Mouse (Mus musculus): ENCODE data around the gene Sec61b.

Gene Sec61b

GRCm38 (mm10) chr4:47473968-47474729 is at the start of gene Sec61b, which contains the start of gene Alg2:
Gene Sec61b (plus strand): TSS chr4:47474658.
Gene Alg2 (minus strand): TSS chr4:47474333.
- DNase-seq (ENCODE audit: low spot score): peak; percentile 95

- DNase-seq (ENCODE audit: low spot score): no peak
These were observed 49.1 kb upstream of the Sec61b start for GRCm38 (mm10) chr4:47425247-47425830.

GRCm38 (mm10) chr4:47427606-47428005 is 46.9 kb upstream of the Sec61b start:
- no peak for DNase-seq (ENCODE audit: low spot score)

GRCm38 (mm10) chr4:47430557-47430956 is 43.9 kb upstream of the Sec61b start:
- DNase-seq (ENCODE audit: low spot score): no peak

- no peak for DNase-seq (ENCODE audit: low spot score)
These were observed 43.4 kb upstream of the Sec61b start for GRCm38 (mm10) chr4:47431081-47431480.

- DNase-seq (ENCODE audit: low spot score): no peak
These were observed 41.7 kb upstream of the Sec61b start for GRCm38 (mm10) chr4:47432766-47433165.

GRCm38 (mm10) chr4:47435131-47435530 is 39.3 kb upstream of the Sec61b start:
- DNase-seq (ENCODE audit: low spot score): no peak

GRCm38 (mm10) chr4:47435566-47436360 is 38.7 kb upstream of the Sec61b start:
- no peak for DNase-seq (ENCODE audit: low spot score)

GRCm38 (mm10) chr4:47437365-47438340 is 36.8 kb upstream of the Sec61b start:
- peak; percentile 82 for DNase-seq (ENCODE audit: low spot score)

- DNase-seq (ENCODE audit: low spot score): no peak
These were observed 35.5 kb upstream of the Sec61b start for GRCm38 (mm10) chr4:47438956-47439355.

- no peak for DNase-seq (ENCODE audit: low spot score)
These were observed 33.5 kb upstream of the Sec61b start for GRCm38 (mm10) chr4:47440951-47441350.

GRCm38 (mm10) chr4:47448526-47448925 is 25.9 kb upstream of the Sec61b start:
- DNase-seq (ENCODE audit: low spot score): no peak

GRCm38 (mm10) chr4:47449116-47449515 is 25.3 kb upstream of the Sec61b start:
- DNase-seq (ENCODE audit: low spot score): no peak

GRCm38 (mm10) chr4:47449586-47450522 is 24.6 kb upstream of the Sec61b start:
- no peak for DNase-seq (ENCODE audit: low spot score)

GRCm38 (mm10) chr4:47467196-47467595 is 7.3 kb upstream of the Sec61b start:
- DNase-seq (ENCODE audit: low spot score): no peak

GRCm38 (mm10) chr4:47473586-47473967 is 881 bp upstream of the Sec61b start:
- no peak for DNase-seq (ENCODE audit: low spot score)

GRCm38 (mm10) chr4:47474730-47475643 is 529 bp downstream of the Sec61b start:
- no peak for DNase-seq (ENCODE audit: low spot score)

GRCm38 (mm10) chr4:47477539-47477938 is 3.1 kb downstream of the Sec61b start:
- no peak for DNase-seq (ENCODE audit: low spot score)

- no peak for DNase-seq (ENCODE audit: low spot score)
These were observed 5.6 kb downstream of the Sec61b start for GRCm38 (mm10) chr4:47480095-47480494.
